Mouse (Mus musculus) mature B cell (primary cell): ENCODE measurements around the gene Apool.
"Not testable (repeated sequence)": the region's sequence is repeated elsewhere in the genome, so short reads cannot be mapped to it uniquely, and the experiment has no call there.

Experiments
- in situ Hi-C: fragments of 300-500 bp; cut with MboI; formaldehyde crosslinking; loops from 2 replicates; pipeline ENCODE4 v1.14.3; 2019

Apool gene

GRCm38 (mm10) chrX:112310804-112311530, at the start of gene Apool:
Gene Apool (plus strand): TSS chrX:112311334.
- in situ Hi-C loops = no loop called here

- in situ Hi-C loops = no loop called here
Measured at GRCm38 (mm10) chrX:112273550-112273949, 37.6 kb upstream of the Apool start.

GRCm38 (mm10) chrX:112311531-112311887, 375 bp downstream of the Apool start:
- in situ Hi-C loops = no loop called here

- in situ Hi-C loops = no loop called here
Measured at GRCm38 (mm10) chrX:112312094-112312493, 960 bp downstream of the Apool start.

GRCm38 (mm10) chrX:112320273-112320672, 9.1 kb downstream of the Apool start:
- in situ Hi-C loops = no loop called here

- in situ Hi-C loops = no loop called here
Measured at GRCm38 (mm10) chrX:112339486-112339885, 28.4 kb downstream of the Apool start.

- in situ Hi-C loops = no loop called here
Measured at GRCm38 (mm10) chrX:112347467-112348394, 36.6 kb downstream of the Apool start.

GRCm38 (mm10) chrX:112348395-112348791, 37.3 kb downstream of the Apool start:
- in situ Hi-C loops = no loop called here

GRCm38 (mm10) chrX:112368426-112368825, 57.3 kb downstream of the Apool start:
- in situ Hi-C loops = no loop called here

- in situ Hi-C loops = not testable (repeated sequence)
Measured at GRCm38 (mm10) chrX:112370577-112371410, 59.7 kb downstream of the Apool start.

GRCm38 (mm10) chrX:112406679-112407078, 95.5 kb downstream of the Apool start, which contains the start of gene Satl1:
Gene Satl1 (minus strand): TSS chrX:112406779.
- in situ Hi-C loops = no loop called here

GRCm38 (mm10) chrX:112412309-112412708, 101.2 kb downstream of the Apool start:
- in situ Hi-C loops = no loop called here
